Mouse (Mus musculus) ES-E14 (cell line): ENCODE data around the gene Gss. TPM values are rescaled to one million over a fixed set of nuclear protein-coding genes. Genes with fewer than 3 reads are reported as not detected.

ENCODE experiments used
- DNase-seq: peaks from one replicate; pipeline ENCODE4 v3.0.0-alpha.2; 2013; ENCODE audit warnings: low read depth, low spot score
- H3K27ac ChIP-seq: 2 replicates; pipeline ENCODE4 v1.5.1; 2012; ENCODE audit warnings: low read depth, mild to moderate bottlenecking, low read length, moderate library complexity, mixed read lengths; ENCODE audit not compliant: poor library complexity, insufficient read depth, severe bottlenecking
- H3K36me3 ChIP-seq: 2 replicates; pipeline ENCODE4 v1.6.1; 2012; ENCODE audit warnings: mild to moderate bottlenecking, low read length, moderate library complexity, mixed read lengths; ENCODE audit not compliant: control insufficient read depth, poor library complexity, insufficient read depth, severe bottlenecking
- H3K4me1 ChIP-seq, 2 experiments: fragments of 150-350 bp in 1 of 2; sonication (generic) in 1 of 2; 2 replicates each; pipeline ENCODE4 v1.6.1; 2012; ENCODE audit warnings: low read length in 2 of 2, mild to moderate bottlenecking in 1 of 2, mixed read lengths in 1 of 2; ENCODE audit not compliant: control insufficient read depth in 2 of 2, insufficient read depth in 2 of 2, poor library complexity in 1 of 2
- H3K4me3 ChIP-seq, 2 experiments: fragments of 150-350 bp in 1 of 2; sonication (generic) in 1 of 2; 2 replicates each; pipeline ENCODE4 v1.5.1; 2012; ENCODE audit warnings: low read length in 2 of 2, low read depth in 1 of 2, mild to moderate bottlenecking in 1 of 2, mixed read lengths in 1 of 2; ENCODE audit not compliant: insufficient read depth in 1 of 2, poor library complexity in 1 of 2, severe bottlenecking in 1 of 2
- H3K9ac ChIP-seq: 2 replicates; pipeline ENCODE4 v1.6.1; 2012; ENCODE audit warnings: low read depth, mild to moderate bottlenecking, low read length, mixed read lengths; ENCODE audit not compliant: poor library complexity, insufficient read depth, severe bottlenecking
- H3K9me3 ChIP-seq: fragments of 150-350 bp; sonication (generic); 2 replicates; pipeline ENCODE4 v1.6.1; 2012; ENCODE audit warnings: low read depth, mild to moderate bottlenecking, low read length; ENCODE audit not compliant: control insufficient read depth, insufficient read depth
- CHD2 ChIP-seq: IDR thresholded peaks from 2 replicates; pipeline ENCODE4 v1.6.1; 2014; ENCODE audit warnings: mild to moderate bottlenecking, low read depth, low read length, inconsistent platforms
- HCFC1 ChIP-seq: IDR thresholded peaks from 2 replicates; pipeline ENCODE4 v1.6.1; 2012; ENCODE audit warnings: low read length, inconsistent platforms, borderline replicate concordance; ENCODE audit not compliant: insufficient read depth
- MAFK ChIP-seq: IDR thresholded peaks from 2 replicates; pipeline ENCODE4 v1.6.1; 2014; ENCODE audit warnings: mild to moderate bottlenecking, low read depth, low read length, inconsistent platforms; ENCODE audit not compliant: insufficient read depth
- ZC3H11A ChIP-seq: IDR thresholded peaks from 2 replicates; pipeline ENCODE4 v1.6.1; 2012; ENCODE audit warnings: low read depth, mild to moderate bottlenecking, inconsistent platforms, low read length, borderline replicate concordance
- ZNF384 ChIP-seq: IDR thresholded peaks from 2 replicates; pipeline ENCODE4 v1.6.1; 2012; ENCODE audit warnings: low read depth, low read length, inconsistent platforms
- in situ Hi-C, 2 experiments: fragments of 600-800 bp; cut with MboI; formaldehyde crosslinking; loops; one replicate each; pipeline ENCODE4 v1.15.1; 2025; ENCODE audit warnings: low sequenced_read_pairs in 2 of 2, inconsistent platforms in 1 of 2; ENCODE audit not compliant: unreplicated experiment in 2 of 2
- total RNA-seq: library from RNA; depleted of rRNA; stranded (reverse); fragments of 300-350 nt; gene quantifications from 2 replicates; pipeline ENCODE4 v1.2.3, GENCODE M21; 2012; rRNA removed

Gss gene
- 17.8 and 27.8 TPM in 2 replicates for total RNA-seq

DNA sequence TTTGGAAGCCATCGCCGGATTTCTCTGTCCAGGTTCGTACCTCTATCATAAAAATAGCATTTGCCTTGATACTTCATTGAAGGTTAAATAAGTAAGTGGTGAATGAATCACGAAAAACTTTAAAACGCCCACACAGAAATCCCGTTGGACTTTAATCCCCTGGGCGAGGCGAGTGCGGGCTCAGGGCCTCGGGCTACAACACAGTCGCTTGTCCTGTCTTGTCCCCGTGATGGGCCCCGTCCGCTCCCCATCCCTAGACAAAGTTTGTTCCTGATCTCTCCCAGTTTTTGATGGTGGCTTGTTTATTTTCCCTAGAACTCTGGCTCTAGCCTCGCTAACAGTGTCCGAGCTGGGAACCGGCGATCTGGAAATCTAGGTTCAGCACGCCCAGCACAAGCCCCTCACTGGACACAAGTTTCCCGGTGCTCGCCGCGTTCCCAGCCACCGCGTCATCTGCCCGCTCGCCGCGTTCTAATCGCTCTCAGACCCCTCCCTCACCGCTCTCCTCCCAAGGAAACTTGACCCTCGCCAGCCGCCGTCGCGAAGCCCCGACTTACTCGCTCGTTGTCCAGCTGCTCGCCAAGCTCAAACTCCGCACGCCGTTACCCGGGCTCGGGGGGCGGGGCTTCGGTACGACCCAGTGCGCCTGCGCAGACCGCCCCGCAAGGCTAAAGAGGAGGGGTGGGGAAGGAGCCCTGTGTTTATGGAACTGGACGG is at the start of gene Gss:
TSS of gene Gss (minus strand) at position 674 of the 717 bp plus-strand sequence.
- TF ChIP-seq HCFC1 (peak; percentile 66), ZC3H11A (no peak), MAFK (no peak), CHD2 (no peak), ZNF384 (no peak)
- H3K9ac ChIP-seq: peak within 1 kb of the TSS; percentile 82
- peak within 1 kb of the TSS; percentile 71 to 89 for H3K4me3 ChIP-seq
- peak within 1 kb of the TSS; percentile 40 for H3K27ac ChIP-seq
- no peaks in the 10 kb centered on the region for H3K36me3 ChIP-seq
- H3K9me3 ChIP-seq: no peaks in the 10 kb centered on the region
- DNase-seq: peak; percentile 92
- H3K4me1 ChIP-seq: peaks cover 8 to 12% of the 10 kb centered on the region in 2 experiments
- in situ Hi-C loops: no loop called here

DNA sequence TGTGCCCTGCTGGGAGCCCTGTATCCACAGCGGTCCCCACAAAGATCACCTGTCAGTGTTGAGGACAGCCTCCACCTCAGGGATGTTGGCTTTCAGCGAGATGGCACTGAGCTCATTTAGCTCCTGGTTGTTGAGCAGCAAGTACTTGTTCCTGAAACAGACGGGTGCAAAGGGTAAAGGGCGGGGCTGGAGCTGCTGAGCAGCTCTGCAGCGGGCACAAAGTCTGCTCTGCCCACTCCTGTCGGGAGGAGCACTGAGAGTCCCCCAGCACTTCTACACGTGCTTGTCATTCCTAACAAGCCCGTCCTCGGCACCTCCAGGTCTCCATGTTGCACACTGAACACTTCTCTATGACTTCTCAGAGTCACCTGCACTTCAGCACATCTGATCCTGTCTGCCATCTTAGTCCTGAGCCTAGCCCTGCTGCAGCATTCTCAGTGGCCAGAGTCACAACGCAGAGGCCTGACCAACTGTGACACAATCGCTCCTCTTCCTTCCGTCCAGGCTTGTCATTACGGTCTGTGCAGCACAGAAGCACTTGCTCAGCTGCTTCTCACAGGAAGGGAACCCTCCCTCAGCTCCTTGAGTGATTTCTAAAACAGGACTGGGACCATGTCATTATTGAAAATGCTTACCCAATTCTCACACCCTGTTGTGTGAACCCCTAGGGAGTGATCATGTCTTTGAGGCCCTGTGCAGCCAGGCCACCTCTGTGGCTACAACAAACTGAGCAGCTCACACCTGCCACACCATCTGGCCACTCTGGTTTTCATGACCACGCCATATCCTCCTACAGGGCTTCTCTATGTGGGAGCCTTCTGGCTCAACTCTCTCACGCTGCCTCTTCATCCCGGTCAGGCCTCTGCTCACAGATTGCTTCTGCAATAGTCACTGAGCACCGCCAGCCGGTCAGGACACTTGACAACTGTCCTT is 49.2 kb upstream of the Gss start:
- Histone ChIP-seq H3K9ac (no peak overlapping the region), H3K27ac (no peak overlapping the region), H3K9me3 (no peaks in the 10 kb centered on the region), H3K4me1 (no peaks in the 10 kb centered on the region), H3K36me3 (peaks cover 21% of the 10 kb centered on the region), H3K4me3 (no peak overlapping the region)
- no peak for TF ChIP-seq HCFC1
- no peak for TF ChIP-seq CHD2
- TF ChIP-seq MAFK: no peak
- TF ChIP-seq ZC3H11A: no peak
- no peak for TF ChIP-seq ZNF384
- in situ Hi-C loops: no loop called here
- DNase-seq: no peak

GRCm38 (mm10) chr2:155640656-155641055 is 48.0 kb upstream of the Gss start:
- no peak overlapping the region for H3K4me3 ChIP-seq
- in situ Hi-C loops: no loop called here
- H3K36me3 ChIP-seq: peaks cover 22% of the 10 kb centered on the region
- H3K27ac ChIP-seq: no peak overlapping the region
- no peak for DNase-seq
- H3K9me3 ChIP-seq: no peaks in the 10 kb centered on the region
- no peak overlapping the region for H3K9ac ChIP-seq
- no peak for TF ChIP-seq CHD2
- no peak for TF ChIP-seq ZNF384
- TF ChIP-seq ZC3H11A: no peak
- H3K4me1 ChIP-seq: no peaks in the 10 kb centered on the region

GRCm38 (mm10) chr2:155637411-155637810 is 44.8 kb upstream of the Gss start:
- no peak for DNase-seq
- Histone ChIP-seq H3K36me3 (peaks cover 30% of the 10 kb centered on the region), H3K4me1 (peaks cover 0 to 2% of the 10 kb centered on the region in 2 experiments; a peak in 1 of 4 replicates), H3K9me3 (no peaks in the 10 kb centered on the region), H3K4me3 (no peak overlapping the region), H3K27ac (no peak overlapping the region), H3K9ac (no peak overlapping the region)
- in situ Hi-C loops: no loop called here
- TF ChIP-seq HCFC1 (no peak), ZNF384 (no peak), MAFK (no peak), ZC3H11A (no peak), CHD2 (no peak)
